Mouse (Mus musculus) heart, embryonic 14.5 days (tissue): ENCODE data around the gene Prepl. TPM values are rescaled to one million over a fixed set of nuclear protein-coding genes. Genes with fewer than 3 reads are reported as not detected.

Experiments used
- ATAC-seq: fragments of 200-750 bp; cut with Nextera tagmentation; 2 replicates; pipeline ENCODE4 v1.8.0; 2017; ENCODE audit warnings: low read depth, moderate TSS enrichment; ENCODE audit not compliant: insufficient number of reproducible peaks, insufficient read depth, low FRiP score
- H3K27ac ChIP-seq, 2 experiments: fragments of 200-500 bp in 1 of 2; fragments of 300-500 bp in 1 of 2; sonication (generic) in 1 of 2; replicated peaks in 1 of 2; 2 replicates each; pipeline ENCODE4 v1.5.1; 2012 to 2014; ENCODE audit warnings: low read depth in 2 of 2, low read length in 2 of 2, control low read depth in 1 of 2, mild to moderate bottlenecking in 1 of 2, mixed read lengths in 1 of 2; ENCODE audit not compliant: control insufficient read depth in 1 of 2, insufficient read depth in 1 of 2
- H3K27me3 ChIP-seq: fragments of 300-500 bp; sonication (generic); 2 replicates; pipeline ENCODE4 v1.6.1; 2014; ENCODE audit warnings: mild to moderate bottlenecking, low read length, control low read depth; ENCODE audit not compliant: control insufficient read depth, insufficient read depth
- H3K36me3 ChIP-seq: fragments of 300-500 bp; sonication (generic); 2 replicates; pipeline ENCODE4 v1.6.1; 2014; ENCODE audit warnings: mild to moderate bottlenecking, control low read depth, low read length, mixed read lengths; ENCODE audit not compliant: control insufficient read depth, insufficient read depth
- H3K4me1 ChIP-seq, 2 experiments: fragments of 200-500 bp in 1 of 2; fragments of 300-500 bp in 1 of 2; sonication (generic) in 1 of 2; 2 replicates each; pipeline ENCODE4 v1.6.1; 2012 to 2014; ENCODE audit warnings: low read length in 2 of 2, control low read depth in 1 of 2, mixed read lengths in 1 of 2; ENCODE audit not compliant: control insufficient read depth in 2 of 2, insufficient read depth in 2 of 2
- H3K4me2 ChIP-seq: fragments of 300-500 bp; sonication (generic); 2 replicates; pipeline ENCODE4 v1.6.1; 2014; ENCODE audit warnings: mild to moderate bottlenecking, low read length
- H3K4me3 ChIP-seq, 2 experiments: fragments of 200-500 bp in 1 of 2; fragments of 300-500 bp in 1 of 2; sonication (generic) in 1 of 2; 2 replicates each; pipeline ENCODE4 v1.5.1; 2012 to 2014; ENCODE audit warnings: low read length in 2 of 2, mild to moderate bottlenecking in 2 of 2, control low read depth in 1 of 2, low read depth in 1 of 2, moderate library complexity in 1 of 2; ENCODE audit not compliant: control insufficient read depth in 1 of 2, insufficient read depth in 1 of 2
- H3K9ac ChIP-seq: fragments of 300-500 bp; sonication (generic); 2 replicates; pipeline ENCODE4 v1.6.1; 2014; ENCODE audit warnings: mild to moderate bottlenecking, low read length
- H3K9me3 ChIP-seq: fragments of 300-500 bp; sonication (generic); 2 replicates; pipeline ENCODE4 v1.6.1; 2016; ENCODE audit warnings: low read length, control low read depth; ENCODE audit not compliant: control insufficient read depth
- WGBS: fragments of 180-500 bp; shearing (Covaris S2); extraction: QIAGEN DNeasy Blood & Tissue Kit; methylation state at CpG from one replicate; pipeline ENCODE4 v1.1.7; 2014; 5-methylcytosine and 5-hydroxymethylcytosine counted together
- polyA plus RNA-seq: library from polyadenylated mRNA; unstranded; fragments of >200 nt; fragmentation: Nextera tagmentation; extraction: Ambion mirVana; gene quantifications from 2 replicates; pipeline ENCODE4 v1.2.1, GENCODE M21; 2014

Prepl gene
- polyA plus RNA-seq, 1 experiment from 2014 or later, result 31.5 TPM

DNA sequence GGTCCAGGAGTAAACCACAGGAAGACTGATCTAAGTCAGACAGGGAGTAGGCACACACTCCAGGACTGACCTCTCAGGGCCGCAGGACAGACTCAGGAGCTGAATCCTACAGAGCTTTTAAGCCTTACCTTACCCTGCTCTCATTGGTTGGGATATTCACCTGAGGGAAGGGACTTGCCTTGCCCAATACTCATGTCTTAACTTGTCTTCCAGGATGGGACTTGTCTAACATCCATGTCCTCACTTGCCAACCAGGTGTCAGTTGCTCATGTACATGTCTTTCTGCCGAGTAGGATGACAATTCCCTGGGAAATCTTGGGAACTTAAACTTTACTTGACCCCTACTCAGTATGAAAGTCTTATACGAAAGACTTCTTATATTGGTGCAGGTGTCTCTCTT is 10.2 kb upstream of the Prepl start:
- H3K9me3 ChIP-seq, result peaks cover 13% of the 10 kb centered on the region; the same call in 1 of the 2 replicates
- no peak overlapping the region for H3K9ac ChIP-seq
- ATAC-seq, result no peak
- H3K4me2 ChIP-seq, result no peak overlapping the region
- no peaks in the 10 kb centered on the region for H3K27me3 ChIP-seq
- 93% methylated on average over 3 of the region's 3 CpGs for whole genome bisulfite sequencing
- no peak overlapping the region for H3K4me3 ChIP-seq
- peaks cover 9% of the 10 kb centered on the region for H3K36me3 ChIP-seq
- H3K4me1 ChIP-seq, result no peaks in the 10 kb centered on the region
- H3K27ac ChIP-seq, result no peak overlapping the region

DNA sequence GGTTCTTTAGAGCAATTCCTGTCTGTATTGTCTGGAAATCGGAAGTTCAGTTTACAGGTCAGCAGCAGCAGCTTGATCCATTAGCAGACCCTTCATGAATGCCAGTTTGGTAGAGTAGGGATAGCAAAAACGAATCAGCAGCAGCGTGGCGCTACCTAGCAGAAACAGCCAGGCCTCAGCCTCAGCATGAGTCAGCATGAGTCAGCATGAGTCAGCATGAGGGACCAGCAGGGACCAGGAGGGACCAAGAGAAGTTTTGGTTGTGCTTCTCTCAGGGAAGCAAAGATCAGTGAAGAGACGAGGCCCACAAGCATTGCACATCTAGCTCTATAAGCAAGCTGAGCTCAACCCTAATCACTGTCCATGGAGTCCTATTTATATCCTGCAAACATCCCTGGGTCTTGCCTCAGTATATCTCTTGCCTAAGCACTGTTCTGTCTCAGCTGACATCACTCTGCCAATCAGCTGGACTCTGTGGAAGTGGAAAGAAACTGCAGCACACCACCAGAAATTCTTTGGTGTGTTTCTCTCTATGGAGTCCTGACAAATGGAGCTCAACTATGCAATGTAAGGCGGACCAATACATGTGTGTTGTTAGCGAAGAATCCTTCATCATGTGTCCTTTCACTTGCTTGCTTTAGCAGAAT is 8.8 kb upstream of the Prepl start:
- no peak overlapping the region for H3K4me3 ChIP-seq
- no peaks in the 10 kb centered on the region for H3K27me3 ChIP-seq
- ATAC-seq, result no peak
- H3K4me2 ChIP-seq, result no peak overlapping the region
- H3K4me1 ChIP-seq, result no peaks in the 10 kb centered on the region
- H3K27ac ChIP-seq, result no peak overlapping the region
- H3K9ac ChIP-seq, result no peak overlapping the region
- 88% methylated on average over 7 of the region's 7 CpGs for WGBS
- H3K9me3 ChIP-seq, result peaks cover 13% of the 10 kb centered on the region; the same call in 1 of the 2 replicates
- H3K36me3 ChIP-seq, result peaks cover 9% of the 10 kb centered on the region

DNA sequence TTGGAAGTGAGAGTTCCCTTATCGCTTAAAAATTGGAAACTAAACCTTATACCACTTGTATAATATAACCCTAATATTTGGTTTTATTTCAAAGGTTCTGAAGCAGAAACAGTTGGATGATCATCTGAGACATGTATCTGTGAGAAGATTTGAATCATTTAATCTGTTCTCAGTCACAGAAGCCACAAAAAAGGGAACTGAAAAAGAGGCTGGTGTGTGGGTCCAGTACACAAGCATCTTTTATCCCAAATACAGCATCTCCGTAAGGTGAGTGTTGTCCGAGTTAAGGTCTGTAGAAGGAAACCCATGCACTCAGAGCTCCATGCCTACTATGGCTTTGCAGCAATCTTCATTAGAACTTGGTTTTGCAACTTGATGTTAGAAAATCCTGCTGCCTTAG is 6.4 kb upstream of the Prepl start:
- Histone ChIP-seq H3K4me2 (no peak overlapping the region), H3K9me3 (peaks cover 13% of the 10 kb centered on the region; the same call in 1 of the 2 replicates), H3K27ac (no peak overlapping the region), H3K36me3 (peaks cover 9% of the 10 kb centered on the region), H3K4me1 (peaks cover 0 to 3% of the 10 kb centered on the region in 2 experiments; a peak in 1 of 4 replicates), H3K9ac (no peak overlapping the region), H3K4me3 (no peak overlapping the region), H3K27me3 (no peaks in the 10 kb centered on the region)
- WGBS, result 87% methylated on average over 3 of the region's 3 CpGs
- ATAC-seq, result no peak

DNA sequence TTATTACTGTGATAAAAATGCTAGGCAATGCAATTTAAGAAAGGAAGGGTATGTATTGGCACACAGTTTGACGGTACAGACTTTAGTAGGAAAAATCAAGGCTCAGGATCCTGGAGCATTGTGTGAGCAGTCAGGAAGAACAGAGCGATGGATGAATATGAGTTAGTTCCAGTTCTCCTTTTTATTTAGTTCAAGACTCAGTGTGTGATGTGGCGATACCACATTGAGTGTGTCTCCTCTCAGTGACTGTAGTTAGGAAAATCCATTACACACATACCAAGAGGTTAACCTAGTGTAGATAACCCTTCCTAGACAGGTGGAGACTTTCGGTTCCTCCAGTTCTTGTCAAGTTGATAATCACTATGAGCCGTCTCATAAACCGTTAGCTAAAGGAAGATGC is 1.7 kb upstream of the Prepl start:
- Histone ChIP-seq H3K27me3 (no peaks in the 10 kb centered on the region), H3K9me3 (no peaks in the 10 kb centered on the region), H3K4me1 (peaks cover 7 to 21% of the 10 kb centered on the region in 2 experiments), H3K4me2 (peak overlapping the region; percentile 96), H3K27ac (no peak overlapping the region), H3K36me3 (no peaks in the 10 kb centered on the region), H3K9ac (no peak overlapping the region), H3K4me3 (peak overlapping the region in 1 of 2 experiments; percentile 69; a peak in 1 of 4 replicates)
- no peak for ATAC-seq
- WGBS, result 88% methylated on average over 6 of the region's 6 CpGs

DNA sequence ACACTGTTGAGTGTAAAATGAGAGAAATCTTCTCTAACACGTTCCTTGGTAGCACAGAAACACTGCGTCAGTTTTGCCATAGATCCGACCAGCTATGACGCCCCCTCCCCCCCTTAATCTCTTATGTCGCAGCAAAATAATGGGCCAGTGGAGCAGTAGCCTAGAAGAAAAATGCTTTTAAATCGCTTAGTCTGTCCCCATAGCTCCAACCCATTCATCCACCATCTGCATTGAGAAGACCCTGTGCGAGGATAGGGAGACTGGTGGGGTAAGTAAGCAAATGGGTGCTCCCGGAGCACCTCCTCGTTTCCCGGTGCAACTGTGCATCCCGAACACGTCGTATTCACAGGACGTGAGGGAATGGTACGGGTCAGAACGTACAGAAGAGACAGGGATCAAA is 420 bp downstream of the Prepl start:
- Histone ChIP-seq H3K9ac (peak overlapping the region; percentile 85), H3K4me2 (peak overlapping the region; percentile 96), H3K27ac (peak overlapping the region; percentile 75 to 85), H3K27me3 (no peaks in the 10 kb centered on the region), H3K4me3 (peak overlapping the region; percentile 69 to 94), H3K36me3 (no peaks in the 10 kb centered on the region), H3K9me3 (no peaks in the 10 kb centered on the region), H3K4me1 (peaks cover 7 to 36% of the 10 kb centered on the region in 2 experiments)
- ATAC-seq, result 0 out of 2 replicates have a peak, but pooled peaks have one; percentile 15
- 1% methylated on average over 16 of the region's 16 CpGs for WGBS

DNA sequence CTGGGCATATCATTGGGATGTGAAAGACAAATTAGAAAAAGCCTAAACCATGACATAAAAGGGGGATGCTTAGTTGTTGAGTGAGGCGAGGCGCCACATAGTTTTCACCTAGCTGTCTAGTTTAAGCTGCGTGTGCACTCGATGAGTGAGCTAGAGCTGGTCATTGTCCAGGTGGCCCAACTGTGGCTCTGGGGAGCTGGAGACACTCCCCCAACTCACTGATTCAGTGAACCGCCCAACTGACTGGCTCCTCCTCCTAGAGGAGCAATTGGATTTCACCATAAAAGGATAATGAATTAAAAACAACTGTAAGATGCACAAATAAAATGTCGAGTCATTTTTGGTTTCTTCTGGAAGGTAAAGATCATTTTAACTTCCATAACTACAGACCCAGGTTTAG is 1.0 kb downstream of the Prepl start:
- 52% methylated on average over 6 of the region's 6 CpGs for WGBS
- Histone ChIP-seq H3K4me2 (peak overlapping the region; percentile 96), H3K36me3 (no peaks in the 10 kb centered on the region), H3K4me1 (peaks cover 7 to 36% of the 10 kb centered on the region in 2 experiments), H3K4me3 (peak overlapping the region in 1 of 2 experiments; percentile 69; a peak in 1 of 4 replicates), H3K27ac (no peak overlapping the region), H3K27me3 (no peaks in the 10 kb centered on the region), H3K9me3 (no peaks in the 10 kb centered on the region), H3K9ac (peak overlapping the region; percentile 85; the same call in 1 of the 2 replicates)
- no peak for ATAC-seq

DNA sequence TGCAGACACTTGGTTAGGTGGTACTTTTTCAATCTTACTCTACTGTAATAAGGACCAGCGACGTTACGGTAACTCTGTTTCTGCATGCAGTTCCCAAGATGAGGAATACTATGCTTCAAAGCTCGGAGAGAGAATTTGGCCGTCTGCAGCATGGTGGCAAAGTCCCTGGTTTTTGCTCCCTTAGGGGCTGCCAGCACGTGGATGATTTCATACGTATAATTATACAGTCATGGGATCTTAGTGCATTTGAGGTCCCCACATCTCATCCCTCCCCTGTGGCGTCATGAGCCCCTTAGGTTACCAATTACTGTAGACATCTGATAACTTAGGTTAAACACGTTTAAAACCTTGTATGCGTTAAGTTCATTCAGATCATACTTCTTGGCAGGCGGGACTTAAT is 1.6 kb downstream of the Prepl start:
- Histone ChIP-seq H3K4me3 (no peak overlapping the region), H3K4me2 (no peak overlapping the region), H3K4me1 (peaks cover 7 to 36% of the 10 kb centered on the region in 2 experiments), H3K27me3 (no peaks in the 10 kb centered on the region), H3K36me3 (no peaks in the 10 kb centered on the region), H3K9me3 (no peaks in the 10 kb centered on the region), H3K9ac (no peak overlapping the region), H3K27ac (no peak overlapping the region)
- 89% methylated on average over 11 of the region's 11 CpGs for WGBS
- no peak for ATAC-seq
